Mouse (Mus musculus) mouse trophoblast stem cell (cell line): Measurements from ENCODE around the gene Sipa1l2.

Experiments used
- in situ Hi-C, 2 experiments: fragments of 300-500 bp; cut with MseI, MboI; formaldehyde crosslinking; loops; 2 replicates in 1 of 2; 3 replicates in 1 of 2; pipeline ENCODE4 v1.15.1; 2025

The Sipa1l2 gene

DNA sequence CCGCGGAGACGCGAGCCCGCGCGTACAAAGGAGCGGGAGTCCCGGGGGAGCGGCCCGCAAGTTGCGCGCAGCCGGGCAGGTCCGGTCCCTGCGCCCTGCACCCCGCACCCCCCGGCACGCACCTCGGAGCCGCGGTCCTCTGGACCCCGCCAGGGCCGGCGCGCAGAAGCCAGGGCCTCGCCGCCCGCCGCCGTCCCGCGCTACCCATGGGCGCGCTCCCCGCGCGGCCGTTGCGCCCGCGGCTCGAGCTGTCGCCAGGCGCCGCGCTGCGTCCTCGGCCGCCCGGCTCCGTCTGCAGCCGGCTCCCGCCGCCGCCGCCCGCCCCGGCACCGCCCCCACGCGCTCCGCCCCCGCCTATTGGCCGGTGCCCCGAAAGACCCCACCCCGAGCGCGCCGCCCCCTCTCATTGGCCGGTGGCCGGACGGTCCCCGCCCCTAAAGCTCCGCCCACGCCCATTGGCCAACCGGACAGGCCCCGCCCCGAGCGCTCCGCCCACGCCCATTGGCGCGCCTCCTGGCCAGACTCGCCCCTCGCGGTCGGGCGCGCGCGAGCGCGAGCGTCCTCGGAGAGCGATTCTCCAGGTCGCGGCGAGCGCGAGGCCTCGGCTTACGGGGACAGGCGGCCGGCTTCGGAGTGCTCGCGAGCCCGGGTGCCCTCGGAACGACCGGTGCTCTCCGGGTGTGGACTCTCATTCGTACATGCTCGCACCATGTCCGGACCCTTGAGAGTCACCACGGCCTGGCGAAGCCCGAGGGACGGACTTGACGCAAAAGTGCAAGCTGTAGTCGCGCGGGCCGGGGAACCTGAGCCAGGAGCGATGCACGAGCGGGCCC lies at the start of gene Sipa1l2:
TSS of gene Sipa1l2 (minus strand) at position 276 of the 833 bp plus-strand sequence.
- in situ Hi-C loops, result loop anchor here (5.0 to 10.0 kb wide), 3 partner anchors 153 to 385 kb away; no protein-coding TSS in a partner anchor

GRCm38 (mm10) chr8:125618543-125619335 lies 49.1 kb upstream of the Sipa1l2 start:
- in situ Hi-C loops, result no loop called here

- in situ Hi-C loops, result no loop called here
Observed at GRCm38 (mm10) chr8:125616935-125617334, 47.3 kb upstream of the Sipa1l2 start.

DNA sequence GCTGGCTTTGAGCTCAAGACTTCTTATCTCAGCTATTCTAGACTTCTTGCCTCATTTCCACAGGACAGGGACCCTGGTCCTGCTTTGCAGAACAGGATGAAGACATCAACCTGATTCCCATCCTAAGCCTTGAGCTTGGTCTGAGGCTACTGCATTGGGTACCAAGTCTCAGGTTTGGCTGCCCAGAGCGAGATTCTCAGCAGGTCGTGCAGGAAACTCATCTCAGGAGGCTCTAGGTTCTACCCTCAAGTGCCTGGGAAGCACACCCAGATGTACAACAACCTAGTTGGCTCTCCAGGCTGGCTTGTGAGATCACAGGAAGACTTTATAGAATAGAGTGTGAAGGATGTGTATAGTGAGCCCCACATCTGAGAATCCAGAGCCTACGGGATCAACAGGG lies 46.4 kb upstream of the Sipa1l2 start:
- in situ Hi-C loops, result no loop called here

GRCm38 (mm10) chr8:125613552-125613951 lies 43.9 kb upstream of the Sipa1l2 start:
- in situ Hi-C loops, result no loop called here

DNA sequence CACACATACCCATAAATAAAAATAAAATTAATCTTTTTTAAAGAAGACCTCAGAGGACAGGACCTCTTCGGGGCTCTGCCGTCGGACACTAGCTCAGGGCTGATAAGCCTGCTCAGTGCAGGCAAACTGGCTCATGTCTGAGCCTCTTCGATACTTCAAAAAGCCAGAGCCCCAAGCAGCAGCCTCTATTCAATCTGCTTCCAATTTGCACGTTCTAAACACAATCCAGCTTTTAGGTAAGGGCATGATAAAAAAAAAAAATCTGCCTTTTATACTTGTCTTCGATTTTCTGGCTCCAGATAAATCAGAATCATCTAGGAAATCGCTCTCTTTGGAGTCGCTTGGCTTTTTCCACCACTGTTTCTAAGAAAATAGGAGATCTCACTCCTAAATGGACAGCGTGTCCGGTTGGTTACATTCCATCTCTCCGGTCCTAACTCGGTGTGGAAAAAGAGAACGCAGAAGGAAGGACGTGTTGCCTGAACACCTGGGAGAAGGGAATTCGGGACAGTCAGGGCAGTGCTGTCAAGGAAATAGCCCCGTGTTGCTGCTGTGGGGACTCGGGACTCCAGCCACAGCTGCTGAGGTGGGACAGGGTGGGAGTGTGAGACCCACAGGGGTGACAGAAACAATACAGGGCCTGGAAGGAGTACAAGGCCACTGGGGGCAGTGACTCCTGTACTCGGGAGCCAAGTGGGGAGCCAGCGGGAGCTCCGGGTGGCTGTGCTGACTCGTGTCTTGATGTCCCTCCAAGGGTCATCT lies 42.4 kb upstream of the Sipa1l2 start:
- in situ Hi-C loops, result no loop called here

DNA sequence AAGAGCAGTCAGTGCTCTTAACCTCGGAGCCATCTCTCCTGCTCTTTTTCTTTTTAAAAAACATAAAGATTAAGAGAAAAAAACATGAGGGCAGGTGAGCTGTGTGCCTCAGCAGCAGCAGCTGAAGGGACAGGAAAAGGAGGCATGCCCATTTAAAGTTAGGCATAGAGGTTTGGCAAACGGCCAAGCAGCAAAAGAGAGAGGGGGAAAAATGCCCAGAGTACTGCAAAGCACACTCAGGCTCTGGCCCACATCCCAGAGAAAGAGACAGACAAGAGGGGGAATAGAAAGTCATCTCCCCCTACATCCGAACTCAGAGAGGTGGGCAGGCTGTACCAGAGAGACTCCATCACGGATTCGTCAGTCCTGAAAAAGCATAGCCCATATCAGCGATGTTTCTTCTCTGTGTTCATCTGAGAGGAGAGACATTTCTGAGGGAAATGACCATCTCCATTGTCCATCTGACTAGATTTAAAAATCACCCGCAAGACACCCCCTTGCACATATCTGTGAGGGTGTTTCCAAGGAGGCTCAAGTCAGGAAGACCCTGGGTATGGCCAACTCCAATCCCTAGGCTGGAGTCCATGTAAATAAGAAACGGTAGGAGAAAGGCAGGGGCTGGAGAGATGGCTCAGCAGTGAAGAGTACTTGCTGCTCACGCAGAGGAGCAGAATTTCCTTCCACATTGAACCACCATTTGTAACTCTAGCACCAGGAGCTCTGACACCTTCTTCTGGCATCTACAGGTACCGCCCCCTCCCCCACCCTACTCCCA lies 41.6 kb upstream of the Sipa1l2 start:
- in situ Hi-C loops, result no loop called here

DNA sequence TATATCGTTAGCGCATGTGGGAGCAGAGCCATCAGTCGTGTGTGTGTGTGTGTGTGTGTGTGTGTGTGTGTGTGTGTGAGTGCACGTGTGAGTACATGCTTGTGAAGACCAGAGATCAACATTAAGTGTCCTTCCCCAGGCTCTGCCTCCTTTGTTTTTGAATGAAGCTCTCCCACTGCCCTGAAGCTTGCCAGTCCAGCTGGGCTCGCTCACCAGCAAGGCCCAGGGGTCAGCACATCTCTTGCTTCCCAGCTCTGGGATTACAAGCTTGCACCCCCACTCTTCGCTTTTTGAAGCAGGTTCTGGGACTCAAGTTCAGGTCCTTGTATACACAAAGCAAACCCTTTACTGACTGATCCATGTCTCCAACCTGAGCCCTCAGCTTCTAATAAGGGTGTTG lies 40.1 kb upstream of the Sipa1l2 start:
- in situ Hi-C loops, result no loop called here

- in situ Hi-C loops, result no loop called here
Observed at GRCm38 (mm10) chr8:125607714-125608223, 38.2 kb upstream of the Sipa1l2 start.

DNA sequence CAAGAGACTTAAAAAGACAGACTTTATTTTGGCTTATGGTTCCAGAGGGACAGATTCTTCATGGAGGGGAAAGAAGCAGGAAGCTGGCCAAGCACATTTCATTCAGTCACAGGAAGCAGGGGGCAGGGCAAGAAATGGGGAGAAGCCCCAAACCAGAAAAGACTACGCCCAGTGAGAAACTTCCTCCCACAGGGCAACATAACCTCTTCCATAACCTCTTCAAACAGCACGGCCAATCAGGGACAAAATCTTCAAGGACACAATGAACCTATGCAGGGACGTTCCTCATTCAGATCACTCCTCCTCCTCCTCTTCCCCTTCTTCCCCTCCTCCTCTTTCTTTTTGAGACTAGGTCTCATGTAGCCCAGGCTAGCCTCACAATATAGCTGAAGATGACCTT lies 37.3 kb upstream of the Sipa1l2 start:
- in situ Hi-C loops, result no loop called here

DNA sequence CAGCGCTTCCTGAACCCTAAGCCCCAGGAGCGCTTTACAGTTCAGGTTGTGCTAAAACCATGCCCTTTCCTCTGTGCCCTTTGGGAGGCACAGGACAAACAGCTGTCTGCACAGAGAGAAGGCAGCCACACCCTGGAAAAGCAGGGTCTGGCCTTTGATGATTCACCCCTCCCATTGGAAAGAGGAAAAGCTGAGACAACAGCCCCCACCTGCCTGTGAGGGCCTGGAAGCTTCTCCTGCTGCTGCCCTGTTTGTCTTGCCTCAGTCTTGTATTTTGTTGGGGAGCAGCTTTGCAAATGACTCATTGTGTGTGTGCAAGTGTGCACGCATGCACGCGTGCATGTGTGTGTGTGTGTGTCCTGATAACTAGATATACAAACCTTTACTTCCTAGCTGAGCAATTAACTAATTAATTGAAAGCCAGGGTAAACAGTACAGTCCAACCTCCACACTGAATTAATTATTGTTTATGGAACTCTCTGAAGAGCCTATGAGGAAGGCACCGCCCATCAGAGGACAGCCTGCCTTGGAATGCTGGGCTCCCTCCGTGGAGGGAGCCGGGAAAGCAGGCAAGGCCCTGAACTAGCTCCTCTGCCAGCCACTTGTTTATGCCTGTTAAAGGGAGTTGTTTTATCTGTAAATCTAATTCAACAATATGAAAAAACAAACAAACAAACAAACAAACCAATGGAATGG lies 35.4 kb upstream of the Sipa1l2 start:
- in situ Hi-C loops, result no loop called here

- in situ Hi-C loops, result no loop called here
Observed at GRCm38 (mm10) chr8:125604213-125604816, 34.7 kb upstream of the Sipa1l2 start.

- in situ Hi-C loops, result no loop called here
Observed at GRCm38 (mm10) chr8:125603312-125603840, 33.8 kb upstream of the Sipa1l2 start.

- in situ Hi-C loops, result no loop called here
Observed at GRCm38 (mm10) chr8:125600033-125600686, 30.6 kb upstream of the Sipa1l2 start.

GRCm38 (mm10) chr8:125595571-125596508 lies 26.2 kb upstream of the Sipa1l2 start:
- in situ Hi-C loops, result no loop called here

DNA sequence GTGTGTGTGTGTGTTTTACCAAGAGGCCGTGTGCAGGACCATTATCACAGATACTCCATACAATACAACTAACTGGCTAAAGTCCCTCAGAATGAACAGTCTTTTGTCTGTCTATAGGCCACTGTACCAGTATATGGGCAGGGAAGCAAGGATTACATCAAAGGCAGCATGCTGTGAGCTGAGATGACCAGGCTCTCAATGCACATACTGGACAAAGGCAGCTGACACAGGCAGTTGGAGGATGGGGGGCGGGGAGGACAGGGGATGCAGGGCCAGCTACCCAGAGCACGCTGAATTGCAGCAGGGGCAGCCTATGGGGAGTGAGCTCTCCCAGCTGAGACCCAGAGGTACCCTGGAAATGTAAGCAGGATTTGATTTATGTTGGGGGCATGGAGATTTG lies 20.8 kb upstream of the Sipa1l2 start:
- in situ Hi-C loops, result no loop called here

DNA sequence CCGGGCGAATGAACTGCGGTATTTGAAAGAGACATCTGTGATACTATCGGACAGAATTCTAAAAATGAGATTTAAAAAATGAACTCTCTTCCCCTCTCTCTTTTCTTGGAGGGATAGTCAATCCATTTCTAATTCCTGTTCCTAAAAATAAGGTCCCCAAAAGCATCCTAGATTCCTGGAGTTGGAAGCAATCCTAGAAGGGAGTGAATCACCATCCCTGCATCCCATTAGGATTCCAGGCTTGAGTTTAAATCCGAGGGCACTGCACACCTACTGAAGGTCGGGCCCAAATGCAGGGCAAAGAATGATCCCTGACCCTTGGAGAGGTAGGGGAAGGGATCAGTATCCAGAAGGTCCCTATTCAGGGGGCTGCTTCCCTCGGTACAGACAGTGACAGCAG lies 17.0 kb upstream of the Sipa1l2 start:
- in situ Hi-C loops, result loop anchor here in 1 of 2 experiments (10.0 kb wide), 1 partner anchor 278 kb away; no protein-coding TSS in a partner anchor

DNA sequence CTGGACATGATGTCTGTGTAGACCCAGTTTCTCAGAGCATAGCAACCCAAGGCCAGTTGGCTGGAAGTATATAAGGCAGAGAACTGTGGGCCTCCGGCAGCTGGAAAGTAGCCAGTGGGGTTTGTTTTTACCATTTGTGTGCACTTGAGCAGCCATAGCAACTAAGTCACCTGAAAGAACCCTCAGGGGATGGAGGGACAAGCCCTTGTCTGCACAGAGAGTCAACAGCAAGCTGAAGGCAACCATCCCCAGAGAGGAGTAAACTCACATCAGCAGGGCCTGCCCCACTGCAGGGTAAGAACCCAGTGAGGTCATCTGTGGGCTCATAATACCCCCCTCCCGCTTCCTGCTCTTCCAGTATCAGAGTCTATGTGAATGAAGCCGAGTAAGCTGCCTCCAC lies 14.7 kb upstream of the Sipa1l2 start:
- in situ Hi-C loops, result loop anchor here in 1 of 2 experiments (10.0 kb wide), 1 partner anchor 281 kb away; no protein-coding TSS in a partner anchor
